Mouse (Mus musculus) forebrain, embryonic 14.5 days (tissue): ENCODE data around the gene Prph2. TPM values are rescaled to one million over a fixed set of nuclear protein-coding genes. Genes with fewer than 3 reads are reported as not detected.
A peak's percentile ranks its signal among the peaks of the same experiment; 100 is the strongest.

Experiments used
- ATAC-seq: fragments of 200-750 bp; cut with Nextera tagmentation; 2 replicates; pipeline ENCODE4 v1.8.0; 2017; ENCODE audit warnings: mild to moderate bottlenecking, moderate library complexity
- DNase-seq: peaks from one replicate; pipeline ENCODE4 v3.0.0-alpha.2; 2015; ENCODE audit warnings: low spot score
- H3K27ac ChIP-seq: fragments of 300-500 bp; sonication (generic); 2 replicates; pipeline ENCODE4 v1.5.1; 2014; ENCODE audit warnings: low read depth, mild to moderate bottlenecking, control low read depth, low read length, moderate library complexity
- H3K27me3 ChIP-seq: fragments of 300-500 bp; sonication (generic); replicated peaks from 2 replicates; pipeline ENCODE4 v1.6.1; 2014; ENCODE audit warnings: low read length, control low read depth, mixed read lengths; ENCODE audit not compliant: control insufficient read depth, insufficient read depth
- H3K36me3 ChIP-seq: fragments of 300-500 bp; sonication (generic); 2 replicates; pipeline ENCODE4 v1.6.1; 2014; ENCODE audit warnings: low read length, control low read depth; ENCODE audit not compliant: control insufficient read depth, insufficient read depth
- H3K4me1 ChIP-seq: fragments of 300-500 bp; sonication (generic); 2 replicates; pipeline ENCODE4 v1.6.1; 2014; ENCODE audit warnings: antibody characterized with exemption, low read length, control low read depth; ENCODE audit not compliant: control insufficient read depth, insufficient read depth
- H3K4me2 ChIP-seq: fragments of 300-500 bp; sonication (generic); 2 replicates; pipeline ENCODE4 v1.6.1; 2014; ENCODE audit warnings: mild to moderate bottlenecking, control low read depth, low read length
- H3K4me3 ChIP-seq: fragments of 300-500 bp; sonication (generic); 2 replicates; pipeline ENCODE4 v1.5.1; 2014; ENCODE audit warnings: low read depth, low read length, control low read depth
- H3K9ac ChIP-seq: fragments of 300-500 bp; sonication (generic); 2 replicates; pipeline ENCODE4 v1.6.1; 2014; ENCODE audit warnings: mild to moderate bottlenecking, low read length, control low read depth, moderate library complexity
- H3K9me3 ChIP-seq: fragments of 300-500 bp; sonication (generic); replicated peaks from 2 replicates; pipeline ENCODE4 v1.6.1; 2016; ENCODE audit warnings: low read length, control low read depth, mixed read lengths; ENCODE audit not compliant: control insufficient read depth
- WGBS: fragments of 180-500 bp; shearing (Covaris S2); extraction: QIAGEN DNeasy Blood & Tissue Kit; methylation state at CpG from one replicate; pipeline ENCODE4 v1.1.7; 2014; 5-methylcytosine and 5-hydroxymethylcytosine counted together
- polyA plus RNA-seq: library from polyadenylated mRNA; unstranded; fragments of >200 nt; fragmentation: Nextera tagmentation; extraction: Ambion mirVana; gene quantifications from 2 replicates; pipeline ENCODE4 v1.2.1, GENCODE M21; 2014

The Prph2 gene
- polyA plus RNA-seq, 1 experiment from 2014 or later = not detected

GRCm38 (mm10) chr17:46929897-46930296 is 19.6 kb downstream of the Prph2 start:
- Histone ChIP-seq H3K36me3 (peaks cover 64% of the 10 kb centered on the region), H3K4me1 (no peaks in the 10 kb centered on the region), H3K9me3 (no peaks in the 10 kb centered on the region), H3K27me3 (no peaks in the 10 kb centered on the region), H3K4me2 (no peak overlapping the region), H3K4me3 (no peak overlapping the region), H3K9ac (no peak overlapping the region), H3K27ac (no peak overlapping the region)
- DNase-seq (no peak), ATAC-seq (no peak)
- 93% methylated on average over 7 of the region's 7 CpGs for WGBS

GRCm38 (mm10) chr17:46932961-46933360 is 22.7 kb downstream of the Prph2 start:
- 95% methylated on average over 5 of the region's 5 CpGs for WGBS
- Histone ChIP-seq H3K9me3 (no peaks in the 10 kb centered on the region), H3K4me3 (no peak overlapping the region), H3K36me3 (peaks cover 91% of the 10 kb centered on the region), H3K27me3 (no peaks in the 10 kb centered on the region), H3K4me2 (no peak overlapping the region), H3K4me1 (no peaks in the 10 kb centered on the region), H3K27ac (no peak overlapping the region), H3K9ac (no peak overlapping the region)
- DNase-seq (no peak), ATAC-seq (no peak)

- no peak overlapping the region for H3K4me3 ChIP-seq
- no peaks in the 10 kb centered on the region for H3K4me1 ChIP-seq
- WGBS = 82% methylated on average over 19 of the region's 19 CpGs
- DNase-seq (peak; percentile 71), ATAC-seq (peak; percentile 46; the same call in 1 of the 2 replicates)
- no peak overlapping the region for H3K27ac ChIP-seq
- H3K4me2 ChIP-seq = no peak overlapping the region
- H3K27me3 ChIP-seq = no peaks in the 10 kb centered on the region
- H3K9ac ChIP-seq = no peak overlapping the region
- H3K36me3 ChIP-seq = peaks cover 94% of the 10 kb centered on the region
- no peaks in the 10 kb centered on the region for H3K9me3 ChIP-seq
Measured at GRCm38 (mm10) chr17:46933557-46934348, 23.5 kb downstream of the Prph2 start.

- Histone ChIP-seq H3K4me2 (no peak overlapping the region), H3K27me3 (no peaks in the 10 kb centered on the region), H3K27ac (no peak overlapping the region), H3K36me3 (peaks cover 98% of the 10 kb centered on the region), H3K9ac (no peak overlapping the region), H3K4me1 (no peaks in the 10 kb centered on the region), H3K9me3 (no peaks in the 10 kb centered on the region), H3K4me3 (no peak overlapping the region)
- ATAC-seq = no peak
- 94% methylated on average over 8 of the region's 8 CpGs for WGBS
- no peak for DNase-seq
Measured at GRCm38 (mm10) chr17:46940461-46940860, 30.2 kb downstream of the Prph2 start.

DNA sequence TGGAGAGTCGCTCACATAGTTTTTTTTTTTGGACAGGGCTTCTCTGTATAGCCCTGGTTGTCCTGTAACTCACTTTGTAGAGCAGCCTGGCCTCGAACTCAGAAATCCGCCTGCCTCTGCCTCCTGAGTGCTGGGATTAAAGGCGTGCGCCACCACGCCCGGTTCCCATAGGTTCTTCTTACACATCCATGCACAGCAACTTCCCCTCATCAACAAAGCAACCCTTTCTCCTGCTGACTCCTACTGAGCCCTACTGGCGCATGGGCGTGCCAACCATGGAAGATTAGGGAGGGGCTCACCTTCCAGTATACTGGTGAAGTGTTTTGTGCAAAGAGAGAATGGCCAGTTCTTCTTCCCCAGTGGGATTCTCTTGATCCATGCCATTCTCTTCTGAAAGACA is 32.2 kb downstream of the Prph2 start:
- DNase-seq (no peak), ATAC-seq (no peak)
- Histone ChIP-seq H3K4me2 (no peak overlapping the region), H3K27ac (no peak overlapping the region), H3K9ac (no peak overlapping the region), H3K27me3 (no peaks in the 10 kb centered on the region), H3K9me3 (no peaks in the 10 kb centered on the region), H3K4me3 (no peak overlapping the region), H3K4me1 (no peaks in the 10 kb centered on the region), H3K36me3 (peaks cover 96% of the 10 kb centered on the region)
- WGBS = 96% methylated on average over 9 of the region's 9 CpGs

DNA sequence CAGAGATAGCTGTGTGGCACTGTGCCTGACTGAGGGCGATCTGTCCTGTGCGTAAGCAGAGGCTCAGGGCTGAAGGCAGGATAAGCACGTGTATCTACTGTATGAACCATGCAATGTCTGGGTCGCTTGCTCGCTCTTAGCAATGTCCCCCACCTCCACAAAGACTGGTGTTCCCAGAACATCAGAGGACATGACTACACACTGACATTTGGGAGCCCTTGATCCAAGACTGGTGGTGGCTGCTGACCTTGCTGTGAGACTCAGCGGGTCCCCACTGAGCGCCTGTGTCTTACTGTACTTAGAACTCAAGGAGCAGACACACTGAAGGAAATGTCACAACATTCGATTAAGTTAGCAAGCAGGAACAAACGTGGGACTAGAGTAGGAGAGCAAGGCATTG is 36.0 kb downstream of the Prph2 start:
- H3K4me3 ChIP-seq = no peak overlapping the region
- peaks cover 82% of the 10 kb centered on the region for H3K36me3 ChIP-seq
- DNase-seq = no peak
- WGBS = 90% methylated on average over 9 of the region's 9 CpGs
- H3K9me3 ChIP-seq = no peaks in the 10 kb centered on the region
- no peak overlapping the region for H3K27ac ChIP-seq
- no peak overlapping the region for H3K9ac ChIP-seq
- no peak for ATAC-seq
- no peaks in the 10 kb centered on the region for H3K4me1 ChIP-seq
- H3K27me3 ChIP-seq = no peaks in the 10 kb centered on the region
- H3K4me2 ChIP-seq = no peak overlapping the region

DNA sequence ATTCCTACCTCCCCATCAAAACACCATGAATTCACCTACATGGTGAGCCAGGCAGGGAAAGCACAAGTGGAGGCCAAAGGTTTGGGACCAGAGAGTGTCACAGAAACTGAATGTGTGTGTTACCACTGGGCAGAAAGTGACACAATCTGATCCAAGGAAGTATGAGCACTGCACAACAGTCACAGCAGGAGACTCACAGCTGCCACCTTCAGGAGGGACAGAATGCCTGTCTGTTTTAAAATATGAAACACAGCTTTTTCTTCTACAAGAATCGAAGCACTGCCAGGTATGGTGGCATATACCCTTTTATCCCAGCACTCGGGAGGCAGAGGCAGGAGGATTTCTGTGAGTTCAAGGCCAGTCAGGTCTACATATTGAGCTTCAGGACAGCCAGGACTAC is 47.8 kb downstream of the Prph2 start:
- no peaks in the 10 kb centered on the region for H3K27me3 ChIP-seq
- no peaks in the 10 kb centered on the region for H3K4me1 ChIP-seq
- 89% methylated on average over 2 of the region's 2 CpGs for WGBS
- DNase-seq (no peak), ATAC-seq (no peak)
- no peak overlapping the region for H3K9ac ChIP-seq
- H3K4me3 ChIP-seq = no peak overlapping the region
- no peak overlapping the region for H3K27ac ChIP-seq
- peaks cover 96% of the 10 kb centered on the region for H3K36me3 ChIP-seq
- no peaks in the 10 kb centered on the region for H3K9me3 ChIP-seq
- no peak overlapping the region for H3K4me2 ChIP-seq

DNA sequence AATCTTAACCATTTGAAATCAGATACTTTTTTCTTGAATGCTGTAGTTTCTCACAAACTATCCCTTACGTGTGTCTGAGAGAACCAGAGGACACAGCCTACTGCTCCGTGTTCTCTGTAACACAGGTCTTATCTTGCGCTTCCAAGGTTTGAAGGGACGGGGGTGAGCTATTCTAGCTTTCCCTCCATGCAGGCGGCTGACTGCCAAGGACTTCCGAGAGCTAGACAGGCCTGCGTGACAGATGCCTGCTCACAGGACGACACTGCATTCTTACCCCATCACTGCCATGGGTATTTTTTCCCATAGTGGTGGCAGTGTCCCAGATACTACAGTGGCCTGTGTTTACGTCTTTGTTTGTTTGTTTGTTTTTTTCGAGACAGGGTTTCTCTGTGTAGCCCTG is 50.0 kb downstream of the Prph2 start:
- Histone ChIP-seq H3K4me1 (no peaks in the 10 kb centered on the region), H3K9ac (no peak overlapping the region), H3K4me3 (no peak overlapping the region), H3K27me3 (no peaks in the 10 kb centered on the region), H3K36me3 (peaks cover 99% of the 10 kb centered on the region), H3K27ac (no peak overlapping the region), H3K4me2 (no peak overlapping the region), H3K9me3 (no peaks in the 10 kb centered on the region)
- WGBS = 93% methylated on average over 10 of the region's 10 CpGs
- ATAC-seq (no peak), DNase-seq (no peak)

- WGBS = 82% methylated on average over 3 of the region's 3 CpGs
- Histone ChIP-seq H3K36me3 (peaks cover 100% of the 10 kb centered on the region), H3K9ac (no peak overlapping the region), H3K27ac (no peak overlapping the region), H3K27me3 (no peaks in the 10 kb centered on the region), H3K9me3 (no peaks in the 10 kb centered on the region), H3K4me3 (no peak overlapping the region), H3K4me1 (no peaks in the 10 kb centered on the region), H3K4me2 (no peak overlapping the region)
- no peak for ATAC-seq
- DNase-seq = no peak
Measured at GRCm38 (mm10) chr17:46962153-46962552, 51.9 kb downstream of the Prph2 start.
